Mouse (Mus musculus) CD8-positive naive resting alpha-beta T cell, adult 2 months (primary cell): ENCODE measurements around the gene S1pr5.
A peak's percentile ranks its signal among the peaks of the same experiment; 100 is the strongest.

Experiments used
- DNase-seq, 2 experiments: peaks; one replicate each; pipeline ENCODE4 v3.0.0; 2022; ENCODE audit warnings: low read depth in 2 of 2, low spot score in 2 of 2

Gene S1pr5

DNA sequence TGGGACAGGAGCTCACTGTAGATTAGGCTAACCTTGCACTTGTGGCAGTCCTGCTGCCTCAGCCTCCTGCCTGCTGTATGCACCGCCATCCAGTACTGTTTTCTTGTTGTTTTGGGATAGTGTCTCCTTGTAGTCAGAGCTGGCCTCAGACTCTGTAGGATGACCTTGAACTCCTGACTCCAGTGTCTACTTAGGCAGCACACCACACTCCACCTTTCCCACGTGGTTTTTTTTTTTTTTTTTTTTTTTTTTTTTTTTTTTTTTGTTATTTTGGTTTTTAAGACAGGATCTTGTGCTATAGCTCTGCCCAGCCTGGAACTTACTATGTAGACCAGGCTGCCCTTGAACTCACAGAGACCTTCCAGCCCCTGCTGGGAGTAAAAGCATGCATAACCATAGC is 39.6 kb downstream of the S1pr5 start:
- DNase-seq: no peak

DNA sequence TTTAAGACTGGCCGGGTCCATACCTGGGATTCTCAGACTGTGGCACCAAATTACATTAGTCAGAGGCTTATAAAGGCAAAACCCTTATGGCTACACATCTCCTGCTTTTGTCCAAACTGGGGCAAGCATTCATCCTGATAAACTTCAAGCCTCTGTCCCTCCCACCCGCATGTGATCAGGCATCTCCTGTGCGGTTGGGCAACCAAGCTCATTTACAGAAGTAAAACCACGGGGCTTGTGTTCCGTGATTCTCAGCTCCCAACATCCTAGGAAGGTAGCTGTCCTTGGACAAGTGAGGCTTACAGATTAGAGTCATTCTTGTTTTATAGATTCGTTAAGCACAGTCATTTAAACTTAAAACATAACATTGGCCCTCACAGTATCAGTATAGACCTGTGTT is 41.4 kb downstream of the S1pr5 start:
- DNase-seq: no peak

DNA sequence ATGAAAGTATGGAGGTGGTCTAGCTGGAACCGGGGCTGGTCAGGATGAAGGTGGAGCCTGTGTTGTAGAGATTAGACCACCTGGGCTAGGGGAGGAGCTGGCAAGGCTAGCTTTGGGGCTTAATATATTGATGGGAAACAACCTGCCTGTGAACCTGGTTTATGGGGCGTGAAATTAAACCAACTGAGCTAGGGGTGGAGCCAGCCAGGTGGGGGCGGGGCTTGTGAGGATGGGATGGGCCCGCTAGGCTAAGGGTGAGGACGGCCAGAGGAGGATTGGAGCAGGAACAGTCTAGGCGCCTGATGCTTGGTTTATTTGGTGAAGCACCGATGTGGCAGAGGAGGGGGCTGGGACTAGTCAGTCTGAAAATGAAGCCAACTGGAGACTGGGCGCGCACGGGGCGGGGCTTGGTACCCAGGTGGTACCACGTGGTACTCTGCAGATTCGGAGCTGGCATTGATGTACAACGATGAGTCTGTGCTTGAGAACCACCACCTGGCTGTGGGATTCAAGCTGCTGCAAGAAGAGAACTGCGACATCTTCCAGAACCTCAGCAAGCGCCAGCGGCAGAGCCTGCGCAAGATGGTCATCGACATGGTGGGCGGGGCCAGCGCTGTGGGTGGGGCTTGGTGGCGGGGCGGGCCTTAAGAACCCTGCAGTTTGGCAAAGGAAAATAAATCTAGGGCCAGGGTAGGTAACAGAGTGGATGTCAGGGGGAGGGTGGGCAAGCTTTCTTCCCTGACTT is 43.5 kb downstream of the S1pr5 start:
- no peak for DNase-seq

DNA sequence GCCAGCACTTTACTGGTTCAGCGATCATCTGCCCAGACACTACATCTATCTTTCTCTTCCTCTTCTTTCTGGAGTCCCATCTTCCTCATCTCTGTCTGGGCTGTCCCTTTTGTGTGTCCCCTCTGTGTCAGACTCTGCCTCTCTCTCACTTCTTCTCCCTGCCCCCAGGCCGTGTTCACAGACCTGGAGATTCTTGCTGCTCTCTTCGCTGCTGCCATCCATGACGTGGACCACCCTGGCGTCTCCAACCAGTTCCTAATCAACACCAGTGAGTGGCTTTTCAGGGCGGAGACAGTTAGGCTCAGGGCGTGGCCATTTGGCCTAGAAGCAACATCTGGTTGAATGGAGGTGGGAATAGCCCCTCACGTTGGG is 44.1 kb downstream of the S1pr5 start:
- DNase-seq: no peak

DNA sequence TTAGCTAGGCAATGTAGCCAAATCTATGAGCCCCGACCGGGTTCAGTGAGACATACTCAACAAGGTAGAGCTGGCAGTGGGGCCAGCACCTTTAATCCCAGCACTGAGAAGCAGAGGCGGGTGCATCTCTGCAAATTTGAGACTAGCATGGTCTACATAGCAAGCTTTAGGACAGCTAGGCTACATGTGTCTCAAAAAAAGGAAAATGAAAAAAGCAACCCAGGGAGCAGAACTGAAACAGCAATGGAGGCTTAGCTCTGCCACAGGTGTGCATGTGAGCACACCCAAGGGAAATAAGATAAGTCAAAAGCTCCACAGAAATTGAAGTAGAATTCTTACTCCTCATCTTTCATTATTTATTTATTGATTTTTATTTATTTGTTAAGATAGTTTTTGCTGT is 49.3 kb downstream of the S1pr5 start:
- DNase-seq: no peak

DNA sequence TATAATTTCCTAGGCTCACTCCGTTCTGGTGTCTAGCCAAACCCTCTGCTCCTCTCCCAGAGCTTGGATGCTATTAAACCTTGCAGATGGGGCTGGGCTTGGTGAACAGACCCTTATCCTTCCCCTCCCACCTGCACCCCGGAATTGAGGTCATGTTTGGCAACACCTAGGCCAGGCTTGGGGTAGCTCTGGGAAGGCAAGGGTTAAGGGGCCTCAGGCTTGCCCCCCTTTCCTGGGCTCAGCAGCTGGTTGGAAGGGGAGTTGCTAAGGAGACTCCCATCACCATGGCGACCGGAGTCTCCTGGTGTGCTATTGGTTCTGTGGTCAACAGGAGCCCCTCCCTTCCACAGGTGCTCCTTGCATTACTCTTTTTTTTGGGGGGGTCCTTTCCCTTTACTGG is 50.3 kb downstream of the S1pr5 start:
- no peak for DNase-seq

DNA sequence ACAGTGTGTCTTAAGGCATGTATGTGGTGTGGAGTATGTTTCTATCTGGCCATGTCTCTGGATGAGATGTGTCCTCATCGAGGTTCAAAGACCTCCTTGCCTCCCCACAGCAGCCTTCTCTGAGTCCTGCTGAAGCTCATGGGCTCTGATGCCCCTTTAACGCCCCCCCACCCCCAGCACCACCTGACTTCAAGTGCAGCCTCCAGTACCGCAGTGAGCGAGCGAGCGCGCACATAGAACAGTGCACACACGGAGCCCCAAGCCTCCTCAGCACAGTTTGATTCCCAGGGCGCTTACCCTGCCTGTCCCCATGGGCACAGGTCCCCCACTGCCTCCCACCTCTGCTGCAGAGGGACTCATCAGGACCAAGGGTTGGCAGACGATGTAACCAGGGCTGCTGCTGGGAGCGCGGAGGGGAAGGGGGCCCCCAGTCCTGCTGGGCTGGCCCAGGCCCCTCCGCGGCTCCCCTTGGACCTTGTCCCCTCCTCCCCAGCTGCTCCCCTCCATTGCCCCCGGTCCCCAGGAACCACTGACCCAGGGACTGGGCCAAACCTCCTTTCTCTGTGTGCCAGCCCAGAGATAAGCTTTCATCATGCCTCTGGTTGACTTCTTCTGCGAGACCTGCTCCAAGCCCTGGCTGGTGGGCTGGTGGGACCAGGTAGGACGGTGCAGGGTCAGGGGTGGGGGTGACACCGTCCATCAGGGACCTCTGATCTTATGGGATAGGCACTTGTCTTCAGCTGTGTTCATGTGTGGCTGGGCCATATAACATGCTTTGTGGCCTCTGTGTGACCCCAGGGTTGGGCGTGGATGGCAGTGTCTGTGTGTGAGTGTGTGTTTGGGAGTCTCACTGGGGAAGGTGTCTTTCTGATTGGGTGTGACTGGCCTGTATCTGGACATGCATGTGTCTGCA is 51.5 kb downstream of the S1pr5 start:
- DNase-seq: no peak

DNA sequence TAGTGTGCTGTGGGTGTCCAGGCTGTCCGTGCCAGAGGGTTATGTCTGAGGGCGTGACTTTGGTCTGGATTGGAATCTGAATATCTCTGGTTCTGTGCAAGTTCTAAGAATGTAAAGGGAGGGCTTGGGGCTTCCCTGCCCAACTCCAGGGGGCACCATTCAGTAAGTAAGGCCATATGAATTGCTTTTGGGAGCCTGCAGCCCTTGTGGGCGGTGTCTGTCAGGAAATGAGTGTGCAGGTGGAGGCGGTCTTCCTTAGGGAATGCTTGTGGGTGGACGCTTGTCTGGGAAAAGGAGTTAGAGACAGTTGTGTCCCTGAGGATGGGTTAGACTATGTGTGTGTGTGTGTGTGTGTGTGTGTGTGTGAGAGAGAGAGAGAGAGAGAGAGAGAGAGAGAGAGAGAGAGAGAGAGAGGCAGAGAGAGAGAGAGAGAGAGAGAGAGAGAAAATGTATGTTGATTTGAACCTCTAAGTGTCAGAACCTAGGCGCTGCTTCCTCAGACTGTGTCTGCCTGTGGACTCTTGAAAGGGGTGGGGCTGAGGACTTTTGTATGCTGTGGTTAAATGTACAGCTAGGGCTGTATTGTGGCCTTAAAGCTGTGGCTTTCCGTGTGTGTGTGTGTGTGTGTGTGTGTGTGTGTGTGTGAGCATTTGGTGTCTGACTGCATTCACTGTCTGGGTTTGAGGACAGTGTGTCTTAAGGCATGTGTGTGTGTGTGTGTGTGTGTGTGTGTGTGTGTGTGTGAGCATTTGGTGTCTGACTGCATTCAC is 52.3 kb downstream of the S1pr5 start:
- peak in 1 of 2 experiments; percentile 37 for DNase-seq

DNA sequence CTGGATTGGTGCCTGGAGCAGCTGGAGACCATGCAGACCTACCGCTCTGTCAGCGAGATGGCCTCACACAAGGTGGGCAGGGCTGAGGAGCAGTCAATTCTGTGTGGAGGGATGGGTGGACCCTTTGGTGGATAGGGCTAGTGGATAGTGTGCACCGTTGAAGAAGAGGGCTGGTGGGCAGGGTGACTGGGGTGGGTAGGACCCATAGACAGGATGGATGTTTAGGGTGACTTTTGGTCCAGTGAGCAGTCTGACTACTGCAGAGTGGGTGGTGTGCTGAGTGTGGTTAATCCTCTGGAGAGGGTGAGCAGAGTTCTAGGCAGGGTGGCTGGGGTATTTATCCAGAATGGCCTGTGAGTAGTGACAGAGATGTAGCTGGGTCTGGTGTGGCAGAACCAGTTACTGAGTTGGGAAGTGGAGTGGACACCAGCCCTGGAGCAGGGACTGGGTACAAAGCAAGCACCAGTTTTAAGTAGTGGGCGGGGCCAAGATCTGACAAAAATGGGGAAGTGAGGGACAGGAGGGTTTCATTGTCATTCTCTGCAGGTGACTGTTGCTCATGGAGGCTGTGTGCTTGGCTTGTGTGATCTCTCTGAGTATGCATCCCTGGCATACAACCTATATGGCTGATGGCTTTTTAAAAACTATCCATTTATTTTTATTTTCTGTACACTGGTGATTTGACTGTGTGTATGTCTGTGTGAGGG is 53.3 kb downstream of the S1pr5 start:
- DNase-seq: no peak

DNA sequence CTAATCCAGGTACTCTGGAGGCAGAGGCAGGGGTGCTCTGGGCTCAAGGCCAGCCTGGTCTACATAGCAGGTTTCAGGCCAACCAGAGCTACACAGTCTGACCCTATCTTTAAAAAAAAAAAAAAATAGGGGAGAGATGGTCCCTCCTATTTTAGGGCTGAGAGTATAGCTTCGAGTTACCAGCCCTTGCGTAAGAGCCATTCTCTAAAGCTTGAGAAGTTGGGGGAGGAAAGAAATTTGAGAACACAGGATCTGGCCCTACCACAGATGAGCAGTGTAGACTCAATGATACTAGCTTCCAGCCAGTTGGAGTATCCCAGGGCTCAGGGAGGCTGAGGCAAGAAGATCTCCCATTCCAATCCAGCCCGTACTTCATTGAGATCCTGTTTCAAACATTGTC is 54.5 kb downstream of the S1pr5 start:
- DNase-seq: no peak
